In genomic region chr15:26579947-26580709, GRCm38 (mm10) we compare ENCODE assay signal across 28 mouse cellular contexts.
A peak's percentile ranks its signal among the peaks of the same experiment; 100 is the strongest.
DNase-seq lines count a peak whose midpoint lies in the region; ATAC-seq and TF ChIP-seq lines count a peak whose summit lies in the region.
"Had no signal": no experiment of that assay in that cellular context is flagged by ENCODE, and none has a peak within 500 bp of the region (broad histone marks: within the 10 kb centered on the region; RNA-seq: fewer than 3 reads in every experiment).

No protein-coding gene starts in this region.

- WGBS in intestine, embryonic 14.5 days: 38% methylated on average over 8 of the region's 8 CpGs
- WGBS in intestine, postnatal 0 days: 52% methylated on average over 8 of the region's 8 CpGs

- TF ChIP-seq POLR2A in brain, embryonic 14.5 days (IDR thresholded peaks at IDR 0.05; ENCODE audit: borderline replicate concordance, extremely low read depth, insufficient read depth, insufficient read length, poor library complexity, severe bottlenecking): no peak

- H3K27me3 ChIP-seq in intestine, embryonic 14.5 days (replicated peaks; ENCODE audit: control insufficient read depth, insufficient read depth, low read length): no peaks in the 10 kb centered on the region
- no peaks in the 10 kb centered on the region for H3K27me3 ChIP-seq in intestine, postnatal 0 days (replicated peaks; ENCODE audit: control insufficient read depth, insufficient read depth, low read length)
- H3K27me3 ChIP-seq: heart, embryonic 15.5 days; limb, embryonic 13.5 days; liver, embryonic 12.5 days; midbrain, embryonic 15.5 days had no signal

- H3K4me3 ChIP-seq in intestine, embryonic 14.5 days (ENCODE audit: low read depth, low read length): no peak overlapping the region
- H3K4me3 ChIP-seq in intestine, postnatal 0 days (ENCODE audit: low read depth, low read length): no peak overlapping the region
- H3K4me3 ChIP-seq: heart, embryonic 10.5 days; heart, embryonic 15.5 days; left cerebral cortex, adult 2 months; limb, embryonic 13.5 days; liver, embryonic 12.5 days; midbrain, embryonic 10.5 days; midbrain, embryonic 15.5 days had no signal

- no peak for ATAC-seq in intestine, embryonic 14.5 days (replicated peaks; ENCODE audit: low FRiP score, low TSS enrichment, low read depth)
- no peak for ATAC-seq in intestine, postnatal 0 days
- ATAC-seq in frontal cortex, adult (ENCODE audit: low TSS enrichment): no peak
- ATAC-seq in cerebellum, adult (ENCODE audit: insufficient number of reproducible peaks, low FRiP score, low TSS enrichment): no peak
- ATAC-seq: activated CD4-positive, CD25-positive, alpha-beta regulatory T cell, adult 4 months; hindbrain, embryonic 16.5 days; liver, embryonic 12.5 days; liver, postnatal 0 days; midbrain, embryonic 15.5 days had no signal

- H3K9me3 ChIP-seq in intestine, embryonic 14.5 days (ENCODE audit: control insufficient read depth, low read length): no peaks in the 10 kb centered on the region
- no peaks in the 10 kb centered on the region for H3K9me3 ChIP-seq in intestine, postnatal 0 days (ENCODE audit: control insufficient read depth)
- H3K9me3 ChIP-seq: heart, embryonic 10.5 days; heart, embryonic 15.5 days; limb, embryonic 13.5 days; liver, embryonic 12.5 days; midbrain, embryonic 10.5 days; midbrain, embryonic 15.5 days had no signal

- peak overlapping the region; percentile 49 for H3K27ac ChIP-seq in intestine, embryonic 14.5 days (ENCODE audit: low read depth)
- H3K27ac ChIP-seq in intestine, postnatal 0 days (ENCODE audit: low read depth, low read length): no peak overlapping the region
- H3K27ac ChIP-seq: heart, embryonic 10.5 days; heart, embryonic 15.5 days; left cerebral cortex, adult 2 months; limb, embryonic 13.5 days; liver, embryonic 12.5 days; midbrain, embryonic 10.5 days; midbrain, embryonic 15.5 days had no signal

- no peak overlapping the region for H3K4me2 ChIP-seq in intestine, embryonic 14.5 days (ENCODE audit: low read length)
- H3K4me2 ChIP-seq in intestine, postnatal 0 days (replicated peaks; ENCODE audit: low read depth): no peak overlapping the region
- H3K4me2 ChIP-seq: heart, embryonic 15.5 days; limb, embryonic 13.5 days; liver, embryonic 12.5 days; midbrain, embryonic 15.5 days had no signal

- H3K4me1 ChIP-seq in intestine, embryonic 14.5 days (replicated peaks; ENCODE audit: control insufficient read depth, insufficient read depth, low read length): no peaks in the 10 kb centered on the region
- H3K4me1 ChIP-seq in intestine, postnatal 0 days (replicated peaks; ENCODE audit: control insufficient read depth, insufficient read depth, low read length): no peaks in the 10 kb centered on the region
- H3K4me1 ChIP-seq: heart, embryonic 10.5 days; heart, embryonic 15.5 days; liver, embryonic 12.5 days; midbrain, embryonic 10.5 days; midbrain, embryonic 15.5 days had no signal

- TF ChIP-seq CTCF in intestine, postnatal 0 days (IDR thresholded peaks at IDR 0.05; ENCODE audit: low read depth): no peak
- TF ChIP-seq CTCF in brain, embryonic 14.5 days (IDR thresholded peaks at IDR 0.05; ENCODE audit: borderline replicate concordance, extremely low read depth, insufficient read depth, insufficient read length): no peak

- DNase-seq in intestine, embryonic 14.5 days (ENCODE audit: low spot score): no peak
- peak; percentile 38 for DNase-seq in brain, embryonic 14.5 days (ENCODE audit: low read depth)
- peak; percentile 24 for DNase-seq in brain, embryonic 18.5 days (ENCODE audit: low read depth, low spot score)
- peak; percentile 48 for DNase-seq in lung, postnatal 10 days
- no peak for DNase-seq in spleen, postnatal 4 days (ENCODE audit: low spot score in 2 of 2)
- DNase-seq: adrenal gland, adult 2 months; adrenal gland, postnatal 36 days; B cell, adult 2 months; cerebellum, adult 11 months; cerebellum, adult 9-10 months; cerebellum, postnatal 36 days; gastrocnemius, postnatal 10 days; kidney, adult 11 months; kidney, postnatal 14 days; liver, postnatal 0 days; right cerebral cortex, postnatal 25 days had no signal

- H3K9ac ChIP-seq in intestine, embryonic 14.5 days (ENCODE audit: low read length): no peak overlapping the region
- no peak overlapping the region for H3K9ac ChIP-seq in intestine, postnatal 0 days (ENCODE audit: low read depth, low read length)
- H3K9ac ChIP-seq: heart, embryonic 15.5 days; limb, embryonic 13.5 days; liver, embryonic 12.5 days; liver, postnatal 0 days; midbrain, embryonic 15.5 days had no signal

- no peaks in the 10 kb centered on the region for H3K36me3 ChIP-seq in intestine, embryonic 14.5 days (ENCODE audit: control insufficient read depth, insufficient read depth, low read length)
- no peaks in the 10 kb centered on the region for H3K36me3 ChIP-seq in intestine, postnatal 0 days (ENCODE audit: control insufficient read depth, insufficient read depth)
- H3K36me3 ChIP-seq: heart, embryonic 10.5 days; heart, embryonic 15.5 days; limb, embryonic 13.5 days; liver, embryonic 12.5 days; midbrain, embryonic 10.5 days; midbrain, embryonic 15.5 days had no signal

Comparison
In these comparisons a context has a peak if more than half of its experiments do, and no peak if none do; other contexts are left out.
1. DNase-seq: peak in brain, embryonic 14.5 days (single experiment), brain, embryonic 18.5 days (single experiment) and lung, postnatal 10 days (single experiment); none in intestine, embryonic 14.5 days (single experiment) and spleen, postnatal 4 days (0 of 2).